Mouse (Mus musculus) megakaryocyte, embryonic 14.5 days (primary cell): ENCODE results near the gene Gm340.

Source experiments
- FLI1 ChIP-seq: IDR thresholded peaks from 2 replicates; pipeline ENCODE4 v1.6.1; 2012; ENCODE audit warnings: low read length, inconsistent platforms, mixed read lengths
- GATA1 ChIP-seq: IDR thresholded peaks from 3 replicates; pipeline ENCODE4 v1.6.1; 2012; ENCODE audit warnings: mixed read lengths, low read length, inconsistent platforms, borderline replicate concordance

GRCm38 (mm10) chr19:41589026-41589425 is 6.9 kb downstream of the Gm340 start:
- TF ChIP-seq GATA1 (no peak), FLI1 (no peak)
